Mouse (Mus musculus): ENCODE measurements at regions not wholly inside any gene's neighbourhood (a gene's known extent, or its start where the extent isn't known, plus 50 kb on each side); places are given as distances from the start of the nearest gene placed in this dataset.

DNA sequence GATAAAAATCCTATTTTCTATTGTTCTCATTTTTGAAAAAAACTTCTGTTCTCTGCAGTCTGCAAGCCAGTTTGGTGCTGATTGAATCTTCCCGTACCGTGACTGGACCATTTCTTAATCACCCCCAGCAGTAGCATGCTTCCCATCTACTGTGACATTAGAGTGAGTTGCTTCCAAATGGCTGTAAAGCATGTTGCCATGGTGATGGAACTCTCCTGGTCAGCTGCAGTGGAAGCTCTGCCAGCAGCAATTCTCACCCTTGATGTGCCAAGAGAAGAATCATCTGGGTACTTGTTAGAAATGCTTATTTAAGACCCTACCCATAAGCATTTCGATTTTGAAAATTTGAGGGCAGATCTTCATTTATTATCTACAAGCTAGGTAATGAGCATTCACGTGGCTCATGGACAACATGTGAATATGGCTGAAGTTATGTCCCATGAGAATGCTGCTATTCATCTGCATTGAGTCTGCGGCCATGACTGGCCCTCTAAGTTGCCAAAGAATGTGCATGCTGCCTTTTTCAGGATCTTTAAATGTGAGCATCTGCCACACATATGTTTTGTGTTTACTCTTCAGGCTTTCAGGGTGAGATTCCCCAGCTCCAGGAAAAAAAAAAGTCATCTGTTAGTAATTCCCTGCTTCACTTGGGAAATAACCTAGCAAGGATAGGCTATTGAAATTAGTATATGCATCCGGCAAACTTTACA is 62.8 kb downstream of the H2al1n start:
- Histone ChIP-seq H3K36me3 (ENCODE audit: control insufficient read depth, insufficient read depth, low read length) (no peaks in the 10 kb centered on the region), H3K4me2 (replicated peaks; ENCODE audit: low read depth, low read length) (no peak overlapping the region), H3K4me3 (ENCODE audit: low read length) (no peak overlapping the region), H3K9me3 (ENCODE audit: control insufficient read depth, low read length) (no peaks in the 10 kb centered on the region), H3K9ac (ENCODE audit: low read depth, low read length) (no peak overlapping the region), H3K27me3 (ENCODE audit: control insufficient read depth, insufficient read depth, low read length) (no peaks in the 10 kb centered on the region), H3K27ac (ENCODE audit: low read depth, low read length) (no peak overlapping the region), H3K4me1 (ENCODE audit: control insufficient read depth, insufficient read depth, low read length) (no peaks in the 10 kb centered on the region)
- WGBS = 66% methylated on average over 6 of the region's 6 CpGs
- ATAC-seq (ENCODE audit: low FRiP score, low TSS enrichment) = no peak

GRCm38 (mm10) chrX:14279312-14279711 is 68.4 kb downstream of the H2al1n start:
- WGBS = 48% methylated on average over 2 of the region's 2 CpGs
- ATAC-seq (ENCODE audit: low FRiP score, low TSS enrichment) = peak; percentile 72; the same call in 1 of the 2 replicates
- no peak overlapping the region for H3K4me3 ChIP-seq (ENCODE audit: low read length)

DNA sequence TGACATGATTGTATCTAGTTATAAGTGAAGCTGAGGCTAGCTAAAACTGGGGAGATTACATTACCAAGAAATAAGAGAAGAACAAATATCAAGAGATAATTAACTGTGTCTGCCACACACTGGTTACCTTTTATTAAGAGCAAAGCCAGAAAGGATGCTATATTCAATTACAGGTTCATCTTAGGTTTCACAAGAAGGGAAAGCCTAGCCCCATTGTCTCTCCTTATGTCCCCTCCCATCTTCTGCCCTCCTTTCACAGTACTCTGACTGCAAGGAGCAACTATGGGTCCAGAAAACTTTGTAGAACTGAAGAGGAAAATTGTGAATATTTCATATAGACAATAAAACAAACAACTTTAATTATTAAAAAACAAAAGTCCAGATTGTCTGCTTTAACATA is 68.8 kb downstream of the H2al1n start:
- Histone ChIP-seq H3K27me3 (ENCODE audit: control insufficient read depth, insufficient read depth, low read length) (no peaks in the 10 kb centered on the region), H3K4me1 (ENCODE audit: control insufficient read depth, insufficient read depth, low read length) (no peaks in the 10 kb centered on the region), H3K9ac (ENCODE audit: low read depth, low read length) (no peak overlapping the region), H3K36me3 (ENCODE audit: control insufficient read depth, insufficient read depth, low read length) (no peaks in the 10 kb centered on the region), H3K4me2 (replicated peaks; ENCODE audit: low read depth, low read length) (no peak overlapping the region), H3K9me3 (ENCODE audit: control insufficient read depth, low read length) (no peaks in the 10 kb centered on the region), H3K27ac (ENCODE audit: low read depth, low read length) (no peak overlapping the region), H3K4me3 (ENCODE audit: low read length) (no peak overlapping the region)
- ATAC-seq (ENCODE audit: low FRiP score, low TSS enrichment) = peak; percentile 71

More at GRCm38 (mm10) chrX:14279312-14279711, 68.4 kb downstream of the H2al1n start:
- no peak overlapping the region for H3K27ac ChIP-seq (ENCODE audit: low read depth, low read length)
- H3K9me3 ChIP-seq (ENCODE audit: control insufficient read depth, low read length) = no peaks in the 10 kb centered on the region
- no peaks in the 10 kb centered on the region for H3K36me3 ChIP-seq (ENCODE audit: control insufficient read depth, insufficient read depth, low read length)
- no peaks in the 10 kb centered on the region for H3K27me3 ChIP-seq (ENCODE audit: control insufficient read depth, insufficient read depth, low read length)
- H3K4me2 ChIP-seq (replicated peaks; ENCODE audit: low read depth, low read length) = no peak overlapping the region
- no peaks in the 10 kb centered on the region for H3K4me1 ChIP-seq (ENCODE audit: control insufficient read depth, insufficient read depth, low read length)
- no peak overlapping the region for H3K9ac ChIP-seq (ENCODE audit: low read depth, low read length)

DNA sequence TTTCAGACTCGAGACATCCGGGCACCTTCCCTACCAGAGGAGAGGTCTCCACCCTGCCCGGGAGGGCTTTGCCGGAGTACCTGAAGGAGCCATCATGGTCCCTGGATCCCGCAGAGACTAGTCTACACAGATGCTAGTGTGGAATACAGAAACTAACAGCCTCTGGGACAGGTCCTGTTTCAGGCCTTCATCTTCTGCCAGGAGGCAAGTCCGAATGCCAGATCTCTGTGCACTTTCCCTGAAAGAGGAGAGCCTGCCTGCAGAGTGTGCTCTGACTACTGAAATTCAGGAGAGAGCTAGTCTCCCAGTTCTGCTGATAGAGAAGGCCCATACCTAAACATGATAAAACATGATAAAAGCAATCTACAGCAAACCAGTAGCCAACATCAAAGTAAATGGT is 83.9 kb downstream of the H2al1n start:
- no peak overlapping the region for H3K9ac ChIP-seq (ENCODE audit: low read depth, low read length)
- no peaks in the 10 kb centered on the region for H3K36me3 ChIP-seq (ENCODE audit: control insufficient read depth, insufficient read depth, low read length)
- 94% methylated on average over 6 of the region's 6 CpGs for WGBS
- H3K4me2 ChIP-seq (replicated peaks; ENCODE audit: low read depth, low read length) = no peak overlapping the region
- no peak for ATAC-seq (ENCODE audit: low FRiP score, low TSS enrichment)
- H3K9me3 ChIP-seq (ENCODE audit: control insufficient read depth, low read length) = no peaks in the 10 kb centered on the region
- H3K4me1 ChIP-seq (ENCODE audit: control insufficient read depth, insufficient read depth, low read length) = no peaks in the 10 kb centered on the region
- H3K27ac ChIP-seq (ENCODE audit: low read depth, low read length) = no peak overlapping the region
- H3K4me3 ChIP-seq (ENCODE audit: low read length) = no peak overlapping the region
- no peaks in the 10 kb centered on the region for H3K27me3 ChIP-seq (ENCODE audit: control insufficient read depth, insufficient read depth, low read length)

DNA sequence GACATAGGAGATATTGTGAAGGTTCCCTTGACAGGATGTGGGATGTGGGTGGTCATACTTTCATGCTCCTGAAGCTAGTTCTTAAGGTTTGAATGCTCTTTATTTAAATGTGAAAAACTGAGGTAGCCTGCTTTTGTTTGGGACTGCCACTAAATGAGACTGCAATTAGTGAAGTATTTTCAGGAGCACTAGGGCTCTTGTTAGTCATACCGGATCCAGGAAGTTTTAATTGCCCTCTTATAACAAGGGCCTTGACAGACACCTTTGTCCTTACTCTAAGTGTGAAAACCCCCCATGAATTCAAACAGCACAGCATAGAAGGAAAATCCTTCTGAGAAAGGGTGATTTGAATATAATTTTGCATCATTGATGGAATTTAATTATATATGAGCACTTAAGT is 91.2 kb downstream of the H2al1n start:
- Histone ChIP-seq H3K36me3 (ENCODE audit: control insufficient read depth, insufficient read depth, low read length) (no peaks in the 10 kb centered on the region), H3K4me2 (replicated peaks; ENCODE audit: low read depth, low read length) (no peak overlapping the region), H3K9ac (ENCODE audit: low read depth, low read length) (no peak overlapping the region), H3K27me3 (ENCODE audit: control insufficient read depth, insufficient read depth, low read length) (no peaks in the 10 kb centered on the region), H3K4me3 (ENCODE audit: low read length) (no peak overlapping the region), H3K27ac (ENCODE audit: low read depth, low read length) (no peak overlapping the region), H3K9me3 (ENCODE audit: control insufficient read depth, low read length) (no peaks in the 10 kb centered on the region), H3K4me1 (ENCODE audit: control insufficient read depth, insufficient read depth, low read length) (no peaks in the 10 kb centered on the region)
- WGBS = 48% methylated on average over 1 of the region's 1 CpGs
- no peak for ATAC-seq (ENCODE audit: low FRiP score, low TSS enrichment)

GRCm38 (mm10) chrX:14312746-14313145 is 101.8 kb downstream of the H2al1n start:
- Histone ChIP-seq H3K9me3 (ENCODE audit: control insufficient read depth, low read length) (no peaks in the 10 kb centered on the region), H3K27me3 (ENCODE audit: control insufficient read depth, insufficient read depth, low read length) (no peaks in the 10 kb centered on the region), H3K4me3 (ENCODE audit: low read length) (no peak overlapping the region), H3K27ac (ENCODE audit: low read depth, low read length) (no peak overlapping the region), H3K9ac (ENCODE audit: low read depth, low read length) (no peak overlapping the region), H3K36me3 (ENCODE audit: control insufficient read depth, insufficient read depth, low read length) (no peaks in the 10 kb centered on the region), H3K4me2 (replicated peaks; ENCODE audit: low read depth, low read length) (no peak overlapping the region), H3K4me1 (ENCODE audit: control insufficient read depth, insufficient read depth, low read length) (no peaks in the 10 kb centered on the region)
- no peak for ATAC-seq (ENCODE audit: low FRiP score, low TSS enrichment)
- 45% methylated on average over 1 of the region's 1 CpGs for WGBS

GRCm38 (mm10) chrX:14352416-14352815 is 141.5 kb downstream of the H2al1n start:
- Histone ChIP-seq H3K9ac (ENCODE audit: low read depth, low read length) (no peak overlapping the region), H3K27ac (ENCODE audit: low read depth, low read length) (no peak overlapping the region), H3K36me3 (ENCODE audit: control insufficient read depth, insufficient read depth, low read length) (no peaks in the 10 kb centered on the region), H3K4me1 (ENCODE audit: control insufficient read depth, insufficient read depth, low read length) (no peaks in the 10 kb centered on the region), H3K4me3 (ENCODE audit: low read length) (no peak overlapping the region), H3K27me3 (ENCODE audit: control insufficient read depth, insufficient read depth, low read length) (no peaks in the 10 kb centered on the region), H3K4me2 (replicated peaks; ENCODE audit: low read depth, low read length) (no peak overlapping the region), H3K9me3 (ENCODE audit: control insufficient read depth, low read length) (no peaks in the 10 kb centered on the region)
- ATAC-seq (ENCODE audit: low FRiP score, low TSS enrichment) = no peak
- 75% methylated on average over 2 of the region's 2 CpGs for WGBS

GRCm38 (mm10) chrX:14353366-14353765 is 142.4 kb downstream of the H2al1n start:
- Histone ChIP-seq H3K27me3 (ENCODE audit: control insufficient read depth, insufficient read depth, low read length) (no peaks in the 10 kb centered on the region), H3K9me3 (ENCODE audit: control insufficient read depth, low read length) (no peaks in the 10 kb centered on the region), H3K9ac (ENCODE audit: low read depth, low read length) (no peak overlapping the region), H3K27ac (ENCODE audit: low read depth, low read length) (no peak overlapping the region), H3K4me2 (replicated peaks; ENCODE audit: low read depth, low read length) (no peak overlapping the region), H3K4me3 (ENCODE audit: low read length) (no peak overlapping the region), H3K36me3 (ENCODE audit: control insufficient read depth, insufficient read depth, low read length) (no peaks in the 10 kb centered on the region), H3K4me1 (ENCODE audit: control insufficient read depth, insufficient read depth, low read length) (no peaks in the 10 kb centered on the region)
- whole genome bisulfite sequencing = 78% methylated on average over 3 of the region's 3 CpGs
- ATAC-seq (ENCODE audit: low FRiP score, low TSS enrichment) = no peak

DNA sequence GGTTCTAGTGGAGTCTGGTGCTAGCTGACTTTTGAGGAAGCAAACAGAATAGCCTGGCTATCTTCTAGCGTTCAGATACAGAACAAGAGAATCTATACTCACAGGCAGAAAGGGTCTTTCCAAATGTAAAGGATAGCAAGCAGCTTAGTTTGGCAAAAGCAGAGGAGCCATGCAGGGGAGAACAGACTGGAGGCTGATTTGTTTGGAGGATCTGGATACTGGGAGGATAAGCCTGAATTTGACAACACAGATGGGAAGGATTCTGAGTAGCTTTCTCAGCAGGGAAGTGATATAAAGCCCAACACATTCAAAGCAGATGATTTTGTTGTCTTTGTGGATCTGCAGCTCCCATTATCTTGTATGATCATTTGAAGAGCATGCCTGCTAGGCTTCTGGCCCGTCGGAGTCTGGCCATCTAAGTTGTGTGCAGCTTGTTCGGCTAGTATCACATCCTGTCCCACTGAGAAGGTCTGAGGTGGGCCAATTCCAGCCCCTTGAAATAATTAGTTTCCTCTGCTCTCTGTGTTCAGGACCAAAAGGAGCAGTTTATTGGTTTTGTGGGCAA is 145.6 kb downstream of the H2al1n start:
- no peak overlapping the region for H3K4me3 ChIP-seq (ENCODE audit: low read length)
- no peaks in the 10 kb centered on the region for H3K27me3 ChIP-seq (ENCODE audit: control insufficient read depth, insufficient read depth, low read length)
- H3K9ac ChIP-seq (ENCODE audit: low read depth, low read length) = no peak overlapping the region
- no peak overlapping the region for H3K4me2 ChIP-seq (replicated peaks; ENCODE audit: low read depth, low read length)
- 77% methylated on average over 4 of the region's 4 CpGs for WGBS
- H3K9me3 ChIP-seq (ENCODE audit: control insufficient read depth, low read length) = no peaks in the 10 kb centered on the region
- ATAC-seq (ENCODE audit: low FRiP score, low TSS enrichment) = no peak
- H3K36me3 ChIP-seq (ENCODE audit: control insufficient read depth, insufficient read depth, low read length) = no peaks in the 10 kb centered on the region
- H3K4me1 ChIP-seq (ENCODE audit: control insufficient read depth, insufficient read depth, low read length) = no peaks in the 10 kb centered on the region
- H3K27ac ChIP-seq (ENCODE audit: low read depth, low read length) = no peak overlapping the region

Data from kidney, embryonic 14.5 days (tissue).